Mouse (Mus musculus): Measurements from ENCODE around the gene Osbpl8.

DNA sequence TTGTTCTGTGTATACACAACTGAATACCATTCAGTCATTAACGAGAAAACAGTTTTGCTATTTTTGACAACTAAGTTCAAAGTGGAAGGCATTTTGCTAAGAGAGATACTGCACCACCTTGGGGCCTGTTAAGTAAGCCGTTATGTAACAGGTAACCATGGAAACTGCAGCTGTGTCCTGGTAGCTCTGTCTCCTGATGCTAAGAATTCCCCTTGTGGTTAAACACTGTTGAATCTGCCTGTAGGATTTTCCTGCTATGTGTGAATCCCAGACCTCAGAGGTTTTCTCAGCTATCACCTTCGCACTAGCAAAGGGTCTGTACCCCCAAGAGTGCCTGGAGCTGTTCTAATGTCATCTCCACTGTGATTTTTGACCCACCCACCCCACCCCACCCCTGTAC is 153.5 kb downstream of the Osbpl8 start:
- TF ChIP-seq CTCF (conservative IDR thresholded peaks at IDR 0.05 in 1 of 2, IDR thresholded peaks at IDR 0.05 in 1 of 2; ENCODE audit: low read depth in 2 of 2, low read length in 2 of 2) (no peak), HCFC1 (IDR thresholded peaks at IDR 0.05; ENCODE audit: low read depth, low read length) (no peak), KAT2A (IDR thresholded peaks at IDR 0.05; ENCODE audit: insufficient replicate concordance, low read length) (no peak), UBTF (IDR thresholded peaks at IDR 0.05; ENCODE audit: low read depth, low read length) (no peak)

Data from CH12.LX (cell line).